Mouse (Mus musculus): ENCODE data around the gene Tbc1d8. TPM values are rescaled to one million over a fixed set of nuclear protein-coding genes. Genes with fewer than 3 reads are reported as not detected.

The Tbc1d8 gene
- polyA plus RNA-seq, 1 experiment from 2014 or later: 10.9 TPM

DNA sequence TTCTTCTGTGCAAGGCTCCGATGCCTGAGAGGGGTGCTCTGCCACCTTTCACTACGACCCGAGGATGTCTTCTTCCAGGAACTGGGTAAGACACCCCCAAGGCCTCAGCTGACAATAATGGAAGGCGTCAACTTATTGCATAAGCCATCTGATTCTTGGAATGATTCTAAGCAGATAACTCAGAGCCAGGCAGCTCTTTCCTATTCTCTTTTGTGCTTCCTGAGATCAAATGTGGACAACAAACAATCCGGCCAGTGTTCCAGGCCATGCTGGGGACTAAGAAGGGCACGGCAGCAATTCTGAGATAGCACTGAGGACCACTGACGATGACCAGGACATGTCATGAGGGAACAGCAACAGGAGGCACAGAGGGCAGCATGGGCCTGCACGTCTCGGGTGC lies 59.7 kb downstream of the Tbc1d8 start:
- Histone ChIP-seq H3K4me2 (no peak overlapping the region), H3K4me1 (replicated peaks) (peaks cover 15% of the 10 kb centered on the region), H3K27ac (no peak overlapping the region), H3K9me3 (no peaks in the 10 kb centered on the region), H3K4me3 (replicated peaks) (no peak overlapping the region), H3K9ac (replicated peaks) (no peak overlapping the region), H3K36me3 (no peaks in the 10 kb centered on the region), H3K27me3 (no peaks in the 10 kb centered on the region)
- ATAC-seq (ENCODE audit: insufficient number of reproducible peaks, insufficient read depth, low FRiP score, low TSS enrichment, low read depth): no peak
- WGBS: 82% methylated on average over 9 of the region's 9 CpGs

DNA sequence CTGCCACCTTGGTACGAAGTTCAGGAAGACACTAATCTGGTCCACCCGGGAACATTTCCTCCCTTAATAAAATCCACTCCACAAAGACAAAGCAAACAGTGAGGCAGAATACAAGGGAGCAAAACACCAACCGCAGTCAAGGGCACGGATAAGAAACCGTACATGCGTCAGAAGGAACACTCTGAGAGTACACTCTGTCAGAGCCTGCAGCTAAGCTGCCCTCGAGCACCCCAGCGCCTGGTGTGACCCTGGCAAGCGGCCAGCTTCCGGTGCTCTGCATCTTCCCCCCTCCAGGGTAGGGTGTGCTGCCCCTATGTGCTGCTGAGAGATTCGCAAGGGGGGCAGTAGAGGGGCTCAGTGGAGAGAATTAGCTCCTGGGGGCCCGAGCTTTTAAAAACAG lies 60.7 kb downstream of the Tbc1d8 start:
- no peaks in the 10 kb centered on the region for H3K9me3 ChIP-seq
- ATAC-seq (ENCODE audit: insufficient number of reproducible peaks, insufficient read depth, low FRiP score, low TSS enrichment, low read depth): peak; percentile 80; the same call in 1 of the 2 replicates
- peak overlapping the region; percentile 62 for H3K27ac ChIP-seq
- no peak overlapping the region for H3K9ac ChIP-seq (replicated peaks)
- H3K4me2 ChIP-seq: peak overlapping the region; percentile 34
- 20% methylated on average over 12 of the region's 12 CpGs for WGBS
- H3K36me3 ChIP-seq: no peaks in the 10 kb centered on the region
- H3K27me3 ChIP-seq: no peaks in the 10 kb centered on the region
- peaks cover 14% of the 10 kb centered on the region for H3K4me1 ChIP-seq (replicated peaks)
- H3K4me3 ChIP-seq (replicated peaks): no peak overlapping the region

DNA sequence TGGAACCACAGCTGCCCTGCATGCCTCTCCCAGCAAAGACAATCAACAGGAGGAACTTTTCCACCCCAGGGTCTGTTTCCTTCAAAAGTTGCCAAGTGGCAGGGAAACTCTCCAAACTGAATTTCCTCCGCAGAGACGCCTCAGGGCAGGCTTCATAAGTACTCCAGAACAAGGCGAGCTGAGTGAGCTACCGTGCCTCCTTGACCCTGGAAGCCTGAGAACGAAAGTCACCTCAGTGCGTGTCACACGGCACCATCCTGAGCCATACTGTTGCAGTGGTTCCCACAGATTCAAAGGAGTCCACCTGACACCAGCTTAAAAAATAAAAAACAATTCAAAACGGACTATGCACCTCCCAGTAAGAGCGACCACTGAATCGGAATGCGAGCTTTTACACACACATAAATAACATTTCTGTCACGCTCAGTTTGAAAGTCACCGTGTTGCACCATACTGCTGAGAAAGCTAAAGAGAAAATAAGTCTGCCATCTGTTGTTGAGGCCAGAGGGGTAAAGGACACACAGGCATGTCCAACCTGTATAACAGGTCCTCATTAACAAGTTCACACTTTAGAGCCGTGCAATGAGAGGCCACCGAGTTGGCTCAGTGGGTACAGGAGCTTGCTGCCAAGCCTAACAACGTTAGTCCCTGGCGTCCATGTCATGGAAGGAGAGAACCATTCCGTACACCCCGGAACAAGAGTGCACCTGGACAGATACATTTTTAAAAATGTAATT lies 68.3 kb downstream of the Tbc1d8 start:
- no peak overlapping the region for H3K27ac ChIP-seq
- H3K27me3 ChIP-seq: no peaks in the 10 kb centered on the region
- ATAC-seq (ENCODE audit: insufficient number of reproducible peaks, insufficient read depth, low FRiP score, low TSS enrichment, low read depth): no peak
- no peak overlapping the region for H3K4me2 ChIP-seq
- H3K9me3 ChIP-seq: no peaks in the 10 kb centered on the region
- no peaks in the 10 kb centered on the region for H3K4me1 ChIP-seq (replicated peaks)
- H3K36me3 ChIP-seq: no peaks in the 10 kb centered on the region
- H3K4me3 ChIP-seq (replicated peaks): no peak overlapping the region
- 75% methylated on average over 19 of the region's 19 CpGs for WGBS
- H3K9ac ChIP-seq (replicated peaks): no peak overlapping the region

DNA sequence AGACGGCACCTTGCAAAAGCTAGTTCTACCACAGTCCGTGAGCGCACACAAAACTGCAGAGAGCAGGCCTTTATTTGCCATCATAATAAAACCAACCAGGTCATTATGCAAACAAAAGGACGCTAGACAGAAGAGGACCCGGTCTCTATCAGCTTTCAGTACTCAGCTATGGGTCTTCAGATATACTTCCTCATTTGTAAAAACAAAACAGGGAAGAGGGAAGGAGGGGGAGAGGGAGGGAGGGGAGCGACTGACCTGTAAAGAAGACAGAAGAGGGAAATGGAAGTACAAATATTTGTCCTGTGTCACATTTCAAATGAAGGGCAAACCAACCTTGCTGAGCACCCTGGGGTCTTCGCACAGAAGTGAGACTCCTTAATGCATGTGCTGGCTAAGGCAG lies 69.9 kb downstream of the Tbc1d8 start:
- no peak overlapping the region for H3K4me2 ChIP-seq
- H3K4me3 ChIP-seq (replicated peaks): no peak overlapping the region
- ATAC-seq (ENCODE audit: insufficient number of reproducible peaks, insufficient read depth, low FRiP score, low TSS enrichment, low read depth): no peak
- no peaks in the 10 kb centered on the region for H3K4me1 ChIP-seq (replicated peaks)
- no peaks in the 10 kb centered on the region for H3K9me3 ChIP-seq
- H3K36me3 ChIP-seq: no peaks in the 10 kb centered on the region
- 80% methylated on average over 7 of the region's 7 CpGs for WGBS
- H3K27ac ChIP-seq: no peak overlapping the region
- H3K27me3 ChIP-seq: no peaks in the 10 kb centered on the region
- no peak overlapping the region for H3K9ac ChIP-seq (replicated peaks)

DNA sequence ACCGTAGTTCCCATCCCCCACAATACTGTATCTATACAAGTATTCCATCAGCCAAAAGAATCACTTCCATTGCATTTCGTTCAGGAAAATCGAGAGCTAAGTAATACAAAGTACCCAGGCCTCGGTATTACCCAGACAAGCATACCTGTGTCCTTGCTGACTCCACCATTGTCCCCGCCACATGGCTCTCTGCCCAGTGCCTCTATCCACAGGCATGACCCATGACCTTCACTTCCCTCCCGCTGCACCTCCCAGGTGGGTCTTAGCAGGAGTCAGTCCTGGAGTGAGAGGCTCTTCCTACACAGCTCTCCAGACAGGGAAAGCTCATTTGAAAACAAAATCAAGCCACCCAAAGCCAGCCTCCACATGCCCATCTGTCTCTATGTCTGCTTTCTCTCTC lies 70.4 kb downstream of the Tbc1d8 start:
- Histone ChIP-seq H3K27ac (no peak overlapping the region), H3K4me2 (no peak overlapping the region), H3K9ac (replicated peaks) (no peak overlapping the region), H3K4me3 (replicated peaks) (no peak overlapping the region), H3K27me3 (no peaks in the 10 kb centered on the region), H3K4me1 (replicated peaks) (no peaks in the 10 kb centered on the region), H3K9me3 (no peaks in the 10 kb centered on the region), H3K36me3 (no peaks in the 10 kb centered on the region)
- 88% methylated on average over 6 of the region's 6 CpGs for WGBS
- ATAC-seq (ENCODE audit: insufficient number of reproducible peaks, insufficient read depth, low FRiP score, low TSS enrichment, low read depth): no peak

DNA sequence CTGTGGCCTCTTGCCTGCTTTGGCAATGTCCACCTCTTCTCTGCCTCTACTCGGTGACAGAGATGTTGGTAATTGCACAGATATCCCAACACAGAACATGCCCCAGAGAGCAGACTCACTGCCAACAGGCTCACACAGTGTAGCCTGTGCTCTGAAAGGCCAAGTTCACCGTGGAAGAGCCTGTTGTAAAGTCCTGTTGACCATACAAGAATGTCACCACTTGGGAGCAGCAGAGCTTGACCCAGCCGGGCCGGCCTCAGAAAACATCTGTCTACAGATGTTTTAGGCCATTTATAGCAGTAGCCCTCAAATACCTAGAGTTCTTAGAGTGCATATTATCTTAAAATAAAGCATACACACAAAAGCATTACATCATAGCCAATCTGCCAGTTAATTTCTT lies 71.4 kb downstream of the Tbc1d8 start:
- WGBS: 82% methylated on average over 4 of the region's 4 CpGs
- Histone ChIP-seq H3K4me1 (replicated peaks) (no peaks in the 10 kb centered on the region), H3K27ac (no peak overlapping the region), H3K9me3 (no peaks in the 10 kb centered on the region), H3K9ac (replicated peaks) (no peak overlapping the region), H3K27me3 (no peaks in the 10 kb centered on the region), H3K4me3 (replicated peaks) (no peak overlapping the region), H3K4me2 (no peak overlapping the region), H3K36me3 (no peaks in the 10 kb centered on the region)
- no peak for ATAC-seq (ENCODE audit: insufficient number of reproducible peaks, insufficient read depth, low FRiP score, low TSS enrichment, low read depth)

DNA sequence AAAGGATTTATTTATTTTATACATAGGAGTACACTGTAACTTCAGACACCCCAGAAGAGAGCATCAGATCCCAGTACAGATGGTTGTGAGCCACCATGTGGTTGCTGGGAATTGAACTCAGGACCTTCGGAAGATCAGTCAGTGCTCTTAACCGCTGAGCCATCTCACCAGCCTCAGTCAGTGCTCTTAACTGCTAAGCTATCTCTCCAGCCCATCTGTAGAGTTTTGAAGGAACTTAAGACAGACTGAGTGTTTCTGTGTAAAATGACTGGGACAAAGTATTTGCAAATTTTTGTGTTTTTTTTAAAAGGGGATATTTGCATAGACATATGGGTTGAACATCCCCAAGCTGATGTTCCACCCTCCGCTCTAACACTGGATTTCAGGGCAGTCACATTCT lies 78.4 kb downstream of the Tbc1d8 start:
- no peaks in the 10 kb centered on the region for H3K27me3 ChIP-seq
- H3K4me2 ChIP-seq: no peak overlapping the region
- H3K4me1 ChIP-seq (replicated peaks): no peaks in the 10 kb centered on the region
- no peak overlapping the region for H3K9ac ChIP-seq (replicated peaks)
- ATAC-seq (ENCODE audit: insufficient number of reproducible peaks, insufficient read depth, low FRiP score, low TSS enrichment, low read depth): no peak
- no peak overlapping the region for H3K4me3 ChIP-seq (replicated peaks)
- 89% methylated on average over 3 of the region's 3 CpGs for WGBS
- H3K9me3 ChIP-seq: 0 out of 2 replicates have a peak, but pooled peaks cover 5% of the 10 kb centered on the region
- no peak overlapping the region for H3K27ac ChIP-seq
- H3K36me3 ChIP-seq: no peaks in the 10 kb centered on the region; the same call in 1 of the 2 replicates

DNA sequence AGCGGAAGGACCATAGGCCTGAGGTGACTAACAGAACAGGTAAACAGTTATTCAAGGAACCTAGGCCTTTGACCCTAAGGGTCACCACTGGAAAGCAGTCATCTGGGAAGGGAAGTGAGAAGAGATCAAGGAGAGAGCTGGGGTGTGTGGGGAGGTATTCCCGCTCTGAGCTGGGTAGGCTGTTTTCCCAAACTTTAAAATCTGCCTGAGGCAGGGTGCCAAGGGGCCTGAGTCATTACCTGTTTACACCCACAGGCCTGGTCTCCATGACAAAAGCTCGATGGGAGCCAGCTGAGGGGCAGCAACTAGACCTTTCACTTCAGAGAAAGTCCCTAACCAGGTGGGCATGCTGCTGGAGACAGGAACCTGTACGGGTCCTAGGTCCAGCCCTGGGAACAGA lies 79.3 kb downstream of the Tbc1d8 start:
- Histone ChIP-seq H3K4me3 (replicated peaks) (no peak overlapping the region), H3K4me2 (no peak overlapping the region), H3K27ac (no peak overlapping the region), H3K4me1 (replicated peaks) (peaks cover under 1% of the 10 kb centered on the region; the same call in 1 of the 2 replicates), H3K9ac (replicated peaks) (no peak overlapping the region), H3K36me3 (no peaks in the 10 kb centered on the region; the same call in 1 of the 2 replicates), H3K27me3 (no peaks in the 10 kb centered on the region), H3K9me3 (0 out of 2 replicates have a peak, but pooled peaks cover 5% of the 10 kb centered on the region)
- ATAC-seq (ENCODE audit: insufficient number of reproducible peaks, insufficient read depth, low FRiP score, low TSS enrichment, low read depth): no peak
- 72% methylated on average over 4 of the region's 4 CpGs for WGBS

DNA sequence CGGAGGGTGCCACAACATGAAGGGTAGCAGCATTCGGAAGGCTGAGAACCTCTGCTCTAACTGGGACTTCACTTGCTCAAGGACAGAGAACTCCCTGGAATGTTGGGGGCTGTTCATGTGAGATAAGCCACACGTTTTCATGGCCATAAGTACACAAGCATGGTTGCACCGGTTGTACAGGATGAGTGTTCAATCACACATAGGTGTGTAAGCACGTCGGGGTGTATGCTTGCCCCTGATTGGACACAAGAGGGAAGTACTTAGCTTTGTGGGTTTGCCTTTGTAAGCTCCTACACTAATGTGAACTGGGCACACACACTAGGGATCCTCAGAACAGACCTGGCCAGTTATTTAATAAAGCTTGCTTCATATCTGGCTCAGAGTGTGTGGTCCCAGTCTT lies 80.3 kb downstream of the Tbc1d8 start:
- H3K27ac ChIP-seq: no peak overlapping the region
- H3K4me2 ChIP-seq: no peak overlapping the region
- no peak for ATAC-seq (ENCODE audit: insufficient number of reproducible peaks, insufficient read depth, low FRiP score, low TSS enrichment, low read depth)
- H3K27me3 ChIP-seq: no peaks in the 10 kb centered on the region
- 92% methylated on average over 6 of the region's 6 CpGs for WGBS
- no peak overlapping the region for H3K9ac ChIP-seq (replicated peaks)
- peaks cover 4% of the 10 kb centered on the region for H3K4me1 ChIP-seq (replicated peaks)
- no peak overlapping the region for H3K4me3 ChIP-seq (replicated peaks)
- H3K9me3 ChIP-seq: 0 out of 2 replicates have a peak, but pooled peaks cover 5% of the 10 kb centered on the region
- H3K36me3 ChIP-seq: no peaks in the 10 kb centered on the region; the same call in 1 of the 2 replicates

DNA sequence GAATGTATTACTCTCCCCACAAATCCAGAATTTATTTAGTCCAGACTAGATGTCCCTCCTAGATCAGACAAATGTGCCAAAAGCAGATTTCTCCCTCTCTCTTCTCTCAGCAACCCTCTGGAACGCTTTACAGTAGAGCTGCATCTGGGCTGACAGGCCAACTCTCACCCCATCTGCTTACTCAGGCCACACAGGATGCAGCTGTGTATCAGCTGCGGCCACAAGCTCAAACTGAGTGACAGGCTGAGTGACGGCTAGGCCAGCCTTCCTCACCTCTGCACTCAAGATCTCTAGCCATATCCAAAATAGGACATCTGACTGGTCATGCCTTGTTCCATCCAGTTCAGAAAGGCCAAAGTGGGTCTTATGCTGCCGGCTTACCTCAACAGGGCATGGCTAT lies 82.2 kb downstream of the Tbc1d8 start:
- Histone ChIP-seq H3K4me2 (no peak overlapping the region), H3K27me3 (peaks cover 3% of the 10 kb centered on the region; the same call in 1 of the 2 replicates), H3K4me1 (replicated peaks) (peaks cover 4% of the 10 kb centered on the region), H3K4me3 (replicated peaks) (no peak overlapping the region), H3K36me3 (no peaks in the 10 kb centered on the region; the same call in 1 of the 2 replicates), H3K27ac (no peak overlapping the region), H3K9ac (replicated peaks) (no peak overlapping the region), H3K9me3 (0 out of 2 replicates have a peak, but pooled peaks cover 5% of the 10 kb centered on the region)
- WGBS: 83% methylated on average over 4 of the region's 4 CpGs
- ATAC-seq (ENCODE audit: insufficient number of reproducible peaks, insufficient read depth, low FRiP score, low TSS enrichment, low read depth): no peak

DNA sequence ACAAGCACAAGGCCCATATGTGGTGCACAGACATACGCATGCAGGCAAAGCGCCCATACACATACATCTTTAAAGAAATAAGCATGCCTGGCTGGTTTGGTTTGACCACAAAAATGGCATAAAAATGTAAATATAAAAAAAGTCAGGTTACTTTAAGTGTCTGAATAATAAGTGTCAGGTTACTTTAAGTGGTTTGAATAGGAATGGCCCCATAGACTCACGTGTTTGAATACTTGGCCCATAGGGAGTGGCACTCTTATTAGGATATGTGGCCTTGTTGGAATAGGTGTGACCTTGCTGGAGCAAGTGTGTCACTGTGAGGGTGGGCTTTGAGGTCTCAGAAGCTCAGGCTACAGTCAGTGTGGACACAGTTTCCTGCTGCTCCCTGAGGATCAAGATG lies 83.9 kb downstream of the Tbc1d8 start:
- Histone ChIP-seq H3K36me3 (no peaks in the 10 kb centered on the region; the same call in 1 of the 2 replicates), H3K9me3 (0 out of 2 replicates have a peak, but pooled peaks cover 5% of the 10 kb centered on the region), H3K4me1 (replicated peaks) (peaks cover 4% of the 10 kb centered on the region), H3K4me3 (replicated peaks) (no peak overlapping the region), H3K27me3 (peaks cover 8% of the 10 kb centered on the region), H3K4me2 (no peak overlapping the region), H3K9ac (replicated peaks) (no peak overlapping the region), H3K27ac (no peak overlapping the region)
- 79% methylated on average over 3 of the region's 3 CpGs for WGBS
- ATAC-seq (ENCODE audit: insufficient number of reproducible peaks, insufficient read depth, low FRiP score, low TSS enrichment, low read depth): no peak

DNA sequence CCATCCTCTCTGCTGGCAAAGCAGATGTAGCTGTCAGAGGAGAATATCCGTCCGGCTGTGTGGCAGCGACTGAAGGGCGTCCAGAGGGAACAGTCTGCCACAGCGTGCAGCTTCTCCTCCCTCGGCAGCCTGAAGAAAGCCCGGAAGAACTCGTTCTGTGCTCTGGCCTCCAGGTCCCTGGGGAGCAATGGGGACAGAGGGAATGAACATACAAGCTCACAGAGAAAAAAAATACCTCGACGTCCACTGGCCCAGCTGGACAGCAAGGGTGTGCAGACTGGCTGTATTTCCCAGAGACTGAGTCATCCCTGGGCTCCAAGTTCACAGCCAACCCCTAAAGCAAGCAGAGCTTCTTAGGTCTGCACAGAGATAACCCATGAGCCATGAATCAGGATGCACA lies 84.5 kb downstream of the Tbc1d8 start:
- H3K4me3 ChIP-seq (replicated peaks): no peak overlapping the region
- H3K4me1 ChIP-seq (replicated peaks): peaks cover 4% of the 10 kb centered on the region
- H3K4me2 ChIP-seq: no peak overlapping the region
- H3K9ac ChIP-seq (replicated peaks): no peak overlapping the region
- H3K27ac ChIP-seq: no peak overlapping the region
- ATAC-seq (ENCODE audit: insufficient number of reproducible peaks, insufficient read depth, low FRiP score, low TSS enrichment, low read depth): no peak
- H3K27me3 ChIP-seq: peaks cover 8% of the 10 kb centered on the region
- WGBS: 75% methylated on average over 10 of the region's 10 CpGs
- H3K9me3 ChIP-seq: 0 out of 2 replicates have a peak, but pooled peaks cover 5% of the 10 kb centered on the region
- no peaks in the 10 kb centered on the region; the same call in 1 of the 2 replicates for H3K36me3 ChIP-seq
